Mouse (Mus musculus) spleen, adult 2 months (tissue): ENCODE measurements around the gene Tmem247. TPM values are rescaled to one million over a fixed set of nuclear protein-coding genes. Genes with fewer than 3 reads are reported as not detected.

Source experiments
- DNase-seq, 2 experiments: peaks; one replicate each; pipeline versions ENCODE4 v3.0.0 to v3.0.0-alpha.2; 2012 to 2021; ENCODE audit warnings: low spot score in 2 of 2, low read depth in 1 of 2
- H3K27ac ChIP-seq: fragments of 200-500 bp; 2 replicates; pipeline ENCODE4 v1.5.1; 2012; ENCODE audit warnings: low read length, inconsistent platforms; ENCODE audit not compliant: insufficient read depth
- H3K27me3 ChIP-seq: fragments of 200-500 bp; 2 replicates; pipeline ENCODE4 v1.6.1; 2012; ENCODE audit warnings: mild to moderate bottlenecking, moderate library complexity, low read length, inconsistent platforms; ENCODE audit not compliant: control insufficient read depth, insufficient read depth
- H3K36me3 ChIP-seq: fragments of 200-500 bp; 2 replicates; pipeline ENCODE4 v1.6.1; 2012; ENCODE audit warnings: mild to moderate bottlenecking, low read length, inconsistent platforms; ENCODE audit not compliant: control insufficient read depth, insufficient read depth
- H3K4me1 ChIP-seq: fragments of 200-500 bp; 2 replicates; pipeline ENCODE4 v1.6.1; 2011; ENCODE audit warnings: inconsistent platforms; ENCODE audit not compliant: control insufficient read depth, insufficient read depth, insufficient read length
- H3K4me3 ChIP-seq: fragments of 200-500 bp; 2 replicates; pipeline ENCODE4 v1.5.1; 2011; ENCODE audit warnings: mild to moderate bottlenecking, inconsistent platforms; ENCODE audit not compliant: insufficient read depth, insufficient read length; ENCODE audit errors: extremely low read depth
- CTCF ChIP-seq: fragments of 200-500 bp; IDR thresholded peaks from 2 replicates; pipeline ENCODE4 v1.5.1; 2011; ENCODE audit warnings: mild to moderate bottlenecking, inconsistent platforms; ENCODE audit not compliant: insufficient read depth, insufficient read length, insufficient replicate concordance; ENCODE audit errors: extremely low read depth
- POLR2A ChIP-seq: fragments of 200-500 bp; IDR thresholded peaks from 2 replicates; pipeline ENCODE4 v1.6.1; 2011; ENCODE audit warnings: low read depth, low read length, inconsistent platforms
- WGBS: fragments of 180-500 bp; shearing (Covaris S2); methylation state at CpG from one replicate; pipeline ENCODE4 v1.1.7; 2018; 5-methylcytosine and 5-hydroxymethylcytosine counted together
- polyA plus RNA-seq: library from polyadenylated mRNA; depleted of rRNA; stranded (reverse); fragments of >200 nt; gene quantifications from 2 replicates; pipeline ENCODE4 v1.2.3, GENCODE M21; 2012

Tmem247 gene
- polyA plus RNA-seq, 1 experiment = not detected

- TF ChIP-seq POLR2A (no peak), CTCF (no peak)
- Histone ChIP-seq H3K27me3 (no peaks in the 10 kb centered on the region), H3K27ac (peak overlapping the region; percentile 74), H3K4me3 (no peak overlapping the region), H3K4me1 (peaks cover 50% of the 10 kb centered on the region), H3K36me3 (no peaks in the 10 kb centered on the region)
- DNase-seq = no peak
- 92% methylated on average over 12 of the region's 12 CpGs for WGBS
Observed at GRCm38 (mm10) chr17:86967048-86967447, 49.9 kb downstream of the Tmem247 start.

DNA sequence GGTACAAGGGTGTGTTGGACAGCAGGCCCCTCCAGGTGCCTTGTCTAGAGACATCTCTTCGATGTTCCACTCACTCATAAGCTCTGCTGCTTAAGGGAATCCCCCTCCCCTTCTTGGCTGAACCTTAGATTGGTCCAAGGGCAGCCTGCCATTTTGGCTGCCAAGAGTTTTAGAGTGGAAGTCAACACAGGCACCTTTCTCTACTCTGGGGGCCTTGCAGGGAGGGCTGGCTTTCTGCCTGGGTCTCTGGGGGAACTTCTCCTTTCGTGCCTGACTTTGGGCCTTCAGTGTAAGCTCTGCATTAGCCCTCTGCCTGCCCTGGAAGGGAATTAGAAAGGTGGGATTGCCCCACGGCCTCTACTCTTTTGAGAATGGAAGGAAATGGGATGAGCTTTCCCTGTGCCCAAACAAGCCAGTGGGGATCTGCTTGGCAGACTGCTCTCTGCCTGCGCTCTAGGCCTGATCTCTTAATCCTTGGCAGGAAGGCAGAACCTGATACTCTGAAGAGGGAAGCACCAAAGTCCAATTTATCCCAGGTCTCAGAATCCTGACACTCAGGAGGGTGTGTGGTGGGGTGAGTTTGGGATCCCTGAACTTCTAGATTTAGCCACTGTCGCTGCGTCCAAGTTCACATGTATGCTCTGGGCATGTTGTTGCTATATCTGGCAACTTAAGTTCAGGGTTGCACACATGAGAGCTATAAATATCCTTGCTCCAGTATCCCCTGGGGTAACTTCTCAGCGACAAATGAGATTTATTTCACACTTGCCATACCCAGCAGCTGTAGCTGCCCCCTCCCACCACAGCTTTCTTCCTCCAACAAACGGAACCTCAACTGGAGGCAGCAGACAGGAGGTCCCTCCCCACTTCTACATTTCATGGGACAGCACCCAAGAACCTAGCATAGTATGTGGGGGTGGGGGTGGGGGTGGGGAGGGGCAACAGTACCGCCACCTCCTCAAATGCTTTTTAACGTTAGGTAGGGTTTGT, 50.7 kb downstream of the Tmem247 start:
- Histone ChIP-seq H3K36me3 (peaks cover 2% of the 10 kb centered on the region; the same call in 1 of the 2 replicates), H3K4me3 (0 out of 2 replicates have a peak overlapping the region, but pooled peaks have one; percentile 20), H3K27ac (peak overlapping the region; percentile 90), H3K27me3 (no peaks in the 10 kb centered on the region), H3K4me1 (peaks cover 53% of the 10 kb centered on the region)
- DNase-seq = peak in 1 of 2 experiments; percentile 47
- TF ChIP-seq POLR2A = no peak
- TF ChIP-seq CTCF = no peak
- WGBS = 33% methylated on average over 10 of the region's 10 CpGs

GRCm38 (mm10) chr17:86968581-86968980, 51.4 kb downstream of the Tmem247 start:
- peak overlapping the region; percentile 90 for H3K27ac ChIP-seq
- peaks cover 3% of the 10 kb centered on the region; the same call in 1 of the 2 replicates for H3K36me3 ChIP-seq
- WGBS = 39% methylated on average over 5 of the region's 5 CpGs
- TF ChIP-seq CTCF (no peak), POLR2A (no peak)
- no peaks in the 10 kb centered on the region for H3K27me3 ChIP-seq
- H3K4me3 ChIP-seq = peak overlapping the region; percentile 20
- DNase-seq = no peak
- peaks cover 53% of the 10 kb centered on the region for H3K4me1 ChIP-seq

- Histone ChIP-seq H3K27ac (peak overlapping the region; percentile 90), H3K36me3 (peaks cover 3% of the 10 kb centered on the region; the same call in 1 of the 2 replicates), H3K4me3 (peak overlapping the region; percentile 41; the same call in 1 of the 2 replicates), H3K27me3 (no peaks in the 10 kb centered on the region), H3K4me1 (peaks cover 53% of the 10 kb centered on the region)
- 8% methylated on average over 5 of the region's 5 CpGs for WGBS
- no peak for TF ChIP-seq POLR2A
- TF ChIP-seq CTCF = 0 out of 2 replicates have a peak, but pooled peaks have one; percentile 28
- peak; percentile 82 for DNase-seq
Observed at GRCm38 (mm10) chr17:86969582-86969981, 52.4 kb downstream of the Tmem247 start.

- Histone ChIP-seq H3K36me3 (peaks cover 3% of the 10 kb centered on the region; the same call in 1 of the 2 replicates), H3K4me1 (peaks cover 51% of the 10 kb centered on the region), H3K27me3 (no peaks in the 10 kb centered on the region), H3K27ac (peak overlapping the region; percentile 88), H3K4me3 (peak overlapping the region; percentile 41; the same call in 1 of the 2 replicates)
- TF ChIP-seq POLR2A (no peak), CTCF (no peak)
- WGBS = 74% methylated on average over 15 of the region's 15 CpGs
- no peak for DNase-seq
Observed at GRCm38 (mm10) chr17:86970026-86970750, 53.0 kb downstream of the Tmem247 start.

GRCm38 (mm10) chr17:86971036-86971435, 53.9 kb downstream of the Tmem247 start:
- Histone ChIP-seq H3K36me3 (peaks cover 3% of the 10 kb centered on the region; the same call in 1 of the 2 replicates), H3K27me3 (no peaks in the 10 kb centered on the region), H3K4me1 (peaks cover 51% of the 10 kb centered on the region), H3K27ac (peak overlapping the region; percentile 88), H3K4me3 (no peak overlapping the region)
- TF ChIP-seq CTCF (no peak), POLR2A (no peak)
- DNase-seq = no peak
- 56% methylated on average over 5 of the region's 5 CpGs for WGBS
